Mouse (Mus musculus) CH12.LX (cell line): ENCODE data around the gene Syne3. TPM values are rescaled to one million over a fixed set of nuclear protein-coding genes. Genes with fewer than 3 reads are reported as not detected.

Experiments
- DNase-seq: peaks from one replicate; pipeline ENCODE4 v3.0.0-alpha.2; 2013; ENCODE audit errors: extremely low read depth
- H3K27ac ChIP-seq: 2 replicates; pipeline ENCODE4 v1.5.1; 2012; ENCODE audit warnings: low read depth, mild to moderate bottlenecking, control low read depth, moderate library complexity; ENCODE audit not compliant: insufficient read depth
- H3K27me3 ChIP-seq: replicated peaks from 2 replicates; pipeline ENCODE3; 2012; ENCODE audit warnings: inconsistent platforms
- H3K36me3 ChIP-seq, 2 experiments: replicated peaks in 1 of 2; 2 replicates each; pipeline versions ENCODE3 to v1.6.1; 2012; ENCODE audit warnings: inconsistent platforms in 1 of 2, low read length in 1 of 2, mild to moderate bottlenecking in 1 of 2, mixed read lengths in 1 of 2, moderate library complexity in 1 of 2; ENCODE audit not compliant: control insufficient read depth in 1 of 2, insufficient read depth in 1 of 2
- H3K4me1 ChIP-seq, 2 experiments: 2 replicates each; pipeline ENCODE4 v1.6.1; 2012; ENCODE audit warnings: inconsistent platforms in 1 of 2, moderate library complexity in 1 of 2; ENCODE audit not compliant: insufficient read depth in 2 of 2, control insufficient read depth in 1 of 2
- H3K4me2 ChIP-seq: 2 replicates; pipeline ENCODE4 v1.6.1; 2012; ENCODE audit warnings: low read depth, mild to moderate bottlenecking, control low read depth; ENCODE audit not compliant: poor library complexity, insufficient read depth, severe bottlenecking
- H3K4me3 ChIP-seq, 3 experiments: fragments of 150-350 bp in 1 of 3; sonication (generic) in 1 of 3; replicated peaks in 1 of 3; 2 replicates each; pipeline versions ENCODE3 to v1.5.1; 2011 to 2012; ENCODE audit warnings: low read depth in 2 of 3, low read length in 2 of 3, mild to moderate bottlenecking in 2 of 3, moderate library complexity in 2 of 3, control low read depth in 1 of 3, improper control_type of control experiment in 1 of 3, inconsistent platforms in 1 of 3, mixed read lengths in 1 of 3; ENCODE audit not compliant: poor library complexity in 1 of 3
- H3K79me2 ChIP-seq: replicated peaks from 2 replicates; pipeline ENCODE4 v1.6.1; 2012; ENCODE audit warnings: mild to moderate bottlenecking, moderate library complexity; ENCODE audit not compliant: control insufficient read depth, poor library complexity, insufficient read depth, severe bottlenecking; ENCODE audit errors: extremely low read depth
- H3K9ac ChIP-seq: 2 replicates; pipeline ENCODE4 v1.6.1; 2012; ENCODE audit warnings: low read depth, mild to moderate bottlenecking, control low read depth, moderate library complexity; ENCODE audit not compliant: insufficient read depth
- H3K9me3 ChIP-seq: replicated peaks from 2 replicates; pipeline ENCODE3; 2012; ENCODE audit warnings: low read length, inconsistent platforms, mixed read lengths
- CHD1 ChIP-seq: IDR thresholded peaks from 2 replicates; pipeline ENCODE4 v1.6.1; 2012; ENCODE audit warnings: low read depth, low read length, improper control_type of control experiment, inconsistent platforms
- CHD2 ChIP-seq: IDR thresholded peaks from 2 replicates; pipeline ENCODE4 v1.6.1; 2011; ENCODE audit warnings: low read length, improper control_type of control experiment
- CTCF ChIP-seq, 2 experiments: IDR thresholded peaks in 1 of 2; conservative IDR thresholded peaks in 1 of 2; 2 replicates each; pipeline ENCODE4 v1.5.1; 2011 to 2012; ENCODE audit warnings: low read depth in 2 of 2, low read length in 2 of 2, improper control_type of control experiment in 1 of 2, inconsistent platforms in 1 of 2, mild to moderate bottlenecking in 1 of 2, moderate library complexity in 1 of 2
- E2F4 ChIP-seq: IDR thresholded peaks from 2 replicates; pipeline ENCODE4 v1.6.1; 2011; ENCODE audit warnings: low read depth, low read length, improper control_type of control experiment; ENCODE audit not compliant: insufficient replicate concordance
- ELF1 ChIP-seq: IDR thresholded peaks from 2 replicates; pipeline ENCODE4 v1.6.1; 2014; ENCODE audit warnings: low read depth, mild to moderate bottlenecking, inconsistent platforms, low read length, improper control_type of control experiment
- GABPA ChIP-seq: IDR thresholded peaks from 2 replicates; pipeline ENCODE4 v1.6.1; 2012; ENCODE audit warnings: low read depth, low read length, improper control_type of control experiment, inconsistent platforms; ENCODE audit not compliant: insufficient replicate concordance
- HCFC1 ChIP-seq: IDR thresholded peaks from 2 replicates; pipeline ENCODE4 v1.6.1; 2012; ENCODE audit warnings: low read depth, mild to moderate bottlenecking, inconsistent platforms, low read length, improper control_type of control experiment
- MAFK ChIP-seq: IDR thresholded peaks from 2 replicates; pipeline ENCODE4 v1.6.1; 2011; ENCODE audit warnings: low read length, improper control_type of control experiment; ENCODE audit not compliant: insufficient replicate concordance
- MAX ChIP-seq: IDR thresholded peaks from 2 replicates; pipeline ENCODE4 v1.6.1; 2011; ENCODE audit warnings: low read length, improper control_type of control experiment
- MAZ ChIP-seq: IDR thresholded peaks from 2 replicates; pipeline ENCODE4 v1.6.1; 2012; ENCODE audit warnings: low read depth, mild to moderate bottlenecking, inconsistent platforms, low read length, improper control_type of control experiment, moderate library complexity
- MEF2A ChIP-seq: IDR thresholded peaks from 2 replicates; pipeline ENCODE4 v1.6.1; 2014; ENCODE audit warnings: low read depth, mild to moderate bottlenecking, inconsistent platforms, low read length, improper control_type of control experiment, borderline replicate concordance
- MYC ChIP-seq: IDR thresholded peaks from 2 replicates; pipeline ENCODE4 v1.6.1; 2011; ENCODE audit warnings: low read depth, mild to moderate bottlenecking, improper control_type of control experiment, low read length
- NELFE ChIP-seq: IDR thresholded peaks from 2 replicates; pipeline ENCODE4 v1.6.1; 2011; ENCODE audit warnings: low read depth, low read length, improper control_type of control experiment
- NRF1 ChIP-seq: IDR thresholded peaks from 2 replicates; pipeline ENCODE4 v1.6.1; 2014; ENCODE audit warnings: low read depth, mild to moderate bottlenecking, inconsistent platforms, low read length, improper control_type of control experiment, moderate library complexity
- RAD21 ChIP-seq: IDR thresholded peaks from 2 replicates; pipeline ENCODE4 v1.6.1; 2011; ENCODE audit warnings: low read depth, mild to moderate bottlenecking, low read length, improper control_type of control experiment, moderate library complexity
- SIN3A ChIP-seq: IDR thresholded peaks from 2 replicates; pipeline ENCODE4 v1.6.1; 2012; ENCODE audit warnings: low read length, improper control_type of control experiment, inconsistent platforms
- SMC3 ChIP-seq: IDR thresholded peaks from 2 replicates; pipeline ENCODE4 v1.6.1; 2011; ENCODE audit warnings: low read depth, low read length, improper control_type of control experiment
- TCF12 ChIP-seq: IDR thresholded peaks from 2 replicates; pipeline ENCODE4 v1.6.1; 2014; ENCODE audit warnings: low read depth, mild to moderate bottlenecking, inconsistent platforms, low read length, improper control_type of control experiment
- UBTF ChIP-seq: IDR thresholded peaks from 2 replicates; pipeline ENCODE4 v1.6.1; 2012; ENCODE audit warnings: low read depth, mild to moderate bottlenecking, inconsistent platforms, low read length, improper control_type of control experiment, moderate library complexity
- USF1 ChIP-seq: IDR thresholded peaks from 2 replicates; pipeline ENCODE4 v1.6.1; 2014; ENCODE audit warnings: low read depth, mild to moderate bottlenecking, inconsistent platforms, low read length, improper control_type of control experiment
- ZC3H11A ChIP-seq: IDR thresholded peaks from 2 replicates; pipeline ENCODE4 v1.6.1; 2012; ENCODE audit warnings: low read depth, mild to moderate bottlenecking, inconsistent platforms, low read length, improper control_type of control experiment
- ZKSCAN1 ChIP-seq: IDR thresholded peaks from 2 replicates; pipeline ENCODE4 v1.6.1; 2012; ENCODE audit warnings: low read depth, inconsistent platforms, low read length, improper control_type of control experiment, borderline replicate concordance
- ZMIZ1 ChIP-seq: IDR thresholded peaks from 2 replicates; pipeline ENCODE4 v1.6.1; 2012; ENCODE audit warnings: low read depth, mild to moderate bottlenecking, inconsistent platforms, low read length, improper control_type of control experiment
- dilution Hi-C: fragments of 300-500 bp; cut with MboI; formaldehyde crosslinking; loops from 2 replicates; pipeline ENCODE4 v1.14.3; 2020; ENCODE audit warnings: low sequenced_read_pairs; ENCODE audit not compliant: extremely low pct_unique_long_range_greater_than_20kb, extremely low pct_ligation_motif_present
- in situ Hi-C: fragments of 300-500 bp; cut with MboI; formaldehyde crosslinking; loops from 3 replicates; pipeline ENCODE4 v1.14.3; 2019; ENCODE audit warnings: low sequenced_read_pairs, low pct_ligation_motif_present, low pct_unique_long_range_greater_than_20kb, mixed read lengths
- polyA plus RNA-seq: library from polyadenylated mRNA; unstranded; fragments of >175 nt; gene quantifications from 2 replicates; pipeline ENCODE4 v1.2.1, GENCODE M21; 2012; ENCODE audit warnings: low read depth; ENCODE audit not compliant: insufficient read length
- total RNA-seq, 2 experiments: library from RNA; depleted of rRNA; stranded (reverse); fragments of 300-350 nt in 1 of 2; fragments of >200 nt in 1 of 2; gene quantifications; 2 replicates each; pipeline ENCODE4 v1.2.3; 2012 to 2014

Syne3 gene
- total and polyA plus RNA-seq, 3 experiments = 5.3 to 18.7 (median 7.3) TPM

- Histone ChIP-seq H3K9me3 (no peaks in the 10 kb centered on the region), H3K27ac (no peak overlapping the region), H3K79me2 (no peaks in the 10 kb centered on the region), H3K9ac (no peak overlapping the region), H3K4me3 (no peak overlapping the region), H3K4me1 (peaks cover 0 to 3% of the 10 kb centered on the region in 2 experiments; a peak in 2 of 4 replicates), H3K36me3 (no peaks in the 10 kb centered on the region), H3K27me3 (no peaks in the 10 kb centered on the region), H3K4me2 (no peak overlapping the region)
- TF ChIP-seq MAX = no peak
- TF ChIP-seq SMC3 = peak; percentile 69
- TF ChIP-seq RAD21 = peak; percentile 86
- no peak for TF ChIP-seq SIN3A
- TF ChIP-seq ZC3H11A = no peak
- no peak for TF ChIP-seq E2F4
- no peak for TF ChIP-seq MYC
- peak; percentile 87 to 89 for TF ChIP-seq CTCF (conservative IDR thresholded peaks at IDR 0.05 in 1 of 2, IDR thresholded peaks at IDR 0.05 in 1 of 2; ENCODE audit: low read depth in 2 of 2, low read length in 2 of 2)
- in situ Hi-C loops = loop anchor here (10.0 kb wide), 1 partner anchor 374 kb away; no protein-coding TSS in a partner anchor
- DNase-seq = peak; percentile 58
- dilution Hi-C loops = no loop called here
Observed at GRCm38 (mm10) chr12:105050898-105051297, 41.3 kb upstream of the Syne3 start.

DNA sequence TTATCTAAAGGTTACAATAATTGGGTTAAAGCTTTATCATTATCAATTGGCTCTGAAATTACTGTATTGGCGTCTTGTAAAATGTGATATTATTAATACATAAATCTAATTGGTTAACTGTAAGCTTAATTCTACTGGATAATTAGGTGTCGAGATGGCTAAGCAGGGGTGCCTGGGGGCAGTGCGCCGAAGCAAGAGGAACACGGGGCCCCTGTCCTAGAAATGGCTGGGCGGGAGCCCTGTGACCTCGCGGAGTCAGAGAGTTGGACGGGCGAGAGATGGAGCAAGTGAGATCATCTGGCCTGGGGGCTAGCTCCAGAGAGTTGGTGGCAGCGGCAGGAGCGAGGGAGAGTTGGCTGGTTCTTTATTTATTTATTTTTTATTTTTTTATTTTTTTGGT, 40.2 kb upstream of the Syne3 start:
- H3K36me3 ChIP-seq = peaks cover 0 to 4% of the 10 kb centered on the region in 2 experiments
- H3K79me2 ChIP-seq = no peaks in the 10 kb centered on the region
- DNase-seq = no peak
- H3K9ac ChIP-seq = no peak overlapping the region
- H3K4me2 ChIP-seq = no peak overlapping the region
- H3K27ac ChIP-seq = no peak overlapping the region
- H3K4me3 ChIP-seq = no peak overlapping the region
- H3K9me3 ChIP-seq = no peaks in the 10 kb centered on the region
- H3K4me1 ChIP-seq = peaks cover 0 to 3% of the 10 kb centered on the region in 2 experiments; a peak in 2 of 4 replicates
- TF ChIP-seq USF1 = no peak
- TF ChIP-seq MAFK = no peak
- TF ChIP-seq ELF1 = no peak
- no peak for TF ChIP-seq CHD1
- TF ChIP-seq UBTF = no peak
- TF ChIP-seq ZKSCAN1 = no peak
- TF ChIP-seq E2F4 = no peak
- TF ChIP-seq CHD2 = no peak
- no peak for TF ChIP-seq MEF2A
- TF ChIP-seq HCFC1 = no peak
- no peak for TF ChIP-seq MAZ
- TF ChIP-seq TCF12 = no peak
- no peak for TF ChIP-seq GABPA
- TF ChIP-seq ZMIZ1 = no peak
- no peak for TF ChIP-seq SMC3
- TF ChIP-seq ZC3H11A = no peak
- no peak for TF ChIP-seq NRF1
- TF ChIP-seq NELFE = no peak
- in situ Hi-C loops (loop anchor here (10.0 kb wide), 1 partner anchor 375 kb away; no protein-coding TSS in a partner anchor), dilution Hi-C loops (no loop called here)
- H3K27me3 ChIP-seq = no peaks in the 10 kb centered on the region
